Mouse (Mus musculus) erythroblast, embryonic 14.5 days (primary cell): Measurements from ENCODE around the gene Trh. TPM values are rescaled to one million over a fixed set of nuclear protein-coding genes. Genes with fewer than 3 reads are reported as not detected.

Source experiments
- H3K27me3 ChIP-seq: 2 replicates; pipeline ENCODE4 v1.6.1; 2012; ENCODE audit warnings: inconsistent platforms; ENCODE audit not compliant: control insufficient read depth
- H3K36me3 ChIP-seq: 2 replicates; pipeline ENCODE4 v1.6.1; 2012; ENCODE audit warnings: mild to moderate bottlenecking, inconsistent platforms; ENCODE audit not compliant: control insufficient read depth
- H3K4me1 ChIP-seq: 2 replicates; pipeline ENCODE4 v1.6.1; 2012; ENCODE audit warnings: inconsistent platforms; ENCODE audit not compliant: control insufficient read depth
- H3K4me3 ChIP-seq: replicated peaks from 2 replicates; pipeline ENCODE3; 2012; ENCODE audit warnings: moderate library complexity, mild to moderate bottlenecking, inconsistent platforms
- H3K9me3 ChIP-seq: 2 replicates; pipeline ENCODE4 v1.6.1; 2012; ENCODE audit warnings: low read length, inconsistent platforms, mixed read lengths; ENCODE audit not compliant: control insufficient read depth
- GATA1 ChIP-seq: IDR thresholded peaks from 2 replicates; pipeline ENCODE4 v1.6.1; 2012; ENCODE audit warnings: low read length, inconsistent platforms, mixed read lengths
- TAL1 ChIP-seq: IDR thresholded peaks from 3 replicates; pipeline ENCODE4 v1.6.1; 2012; ENCODE audit warnings: low read length, inconsistent platforms, mixed read lengths
- polyA plus RNA-seq: library from polyadenylated mRNA; stranded (reverse); fragments of >175 nt; gene quantifications from 2 replicates; pipeline ENCODE4 v1.2.3, GENCODE M21; 2012

Trh gene
- polyA plus RNA-seq, 1 experiment = not detected

DNA sequence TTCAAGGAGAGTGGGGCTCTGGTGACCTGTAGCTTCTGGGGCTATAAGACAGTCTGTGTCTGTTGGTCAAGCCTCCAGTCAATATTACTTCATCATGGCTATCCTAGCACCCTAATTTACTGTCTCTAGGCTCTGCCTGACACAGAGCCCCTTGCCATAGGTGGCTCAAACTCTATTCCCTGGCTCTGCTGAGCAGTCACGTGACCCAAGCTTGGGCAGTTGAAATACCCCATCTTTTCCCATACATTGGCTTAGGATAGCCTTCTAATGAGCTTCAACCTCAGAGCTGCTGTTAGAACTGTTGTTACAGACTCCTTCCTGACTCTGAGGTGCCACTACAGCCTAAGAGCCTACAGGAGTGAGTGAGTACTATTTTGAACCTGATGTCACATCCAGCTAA, 23.6 kb upstream of the Trh start:
- no peaks in the 10 kb centered on the region for H3K9me3 ChIP-seq
- no peaks in the 10 kb centered on the region for H3K27me3 ChIP-seq
- H3K36me3 ChIP-seq = no peaks in the 10 kb centered on the region
- H3K4me1 ChIP-seq = peaks cover 2% of the 10 kb centered on the region
- H3K4me3 ChIP-seq = no peak overlapping the region
- TF ChIP-seq TAL1 = no peak
- TF ChIP-seq GATA1 = no peak

DNA sequence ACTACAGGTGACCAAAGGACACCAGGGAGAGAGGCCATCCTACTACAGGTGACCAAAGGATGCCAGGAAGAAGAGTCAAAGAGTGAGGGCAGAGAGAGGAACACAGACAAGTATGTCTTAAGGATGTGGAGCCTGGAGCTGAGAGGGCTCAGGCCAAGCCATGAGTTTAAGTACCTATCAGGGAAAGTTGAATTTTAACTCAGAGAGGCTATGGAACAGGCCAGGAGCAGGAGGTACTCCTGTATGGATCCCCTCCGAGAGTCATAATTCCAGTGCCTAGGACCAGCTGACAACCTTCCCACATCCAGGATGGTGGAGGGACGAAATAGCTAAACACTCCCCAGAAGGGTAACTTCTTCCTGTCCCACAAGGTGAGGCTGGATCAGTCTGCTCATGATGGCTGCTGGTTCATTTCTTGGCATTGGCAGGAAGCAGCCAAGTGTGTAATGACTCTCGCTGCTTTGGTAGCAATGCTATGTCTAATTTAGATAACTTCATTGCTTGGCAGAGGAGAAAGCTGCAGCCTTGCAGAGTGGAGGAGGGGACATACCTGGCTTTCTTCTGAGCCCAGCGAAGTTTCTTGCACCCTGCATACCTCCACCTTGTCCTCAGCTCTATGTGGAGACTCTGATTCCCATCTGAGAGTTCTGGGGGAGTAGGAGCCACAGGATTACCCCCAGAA, 16.9 kb upstream of the Trh start:
- Histone ChIP-seq H3K36me3 (no peaks in the 10 kb centered on the region), H3K9me3 (no peaks in the 10 kb centered on the region), H3K27me3 (no peaks in the 10 kb centered on the region), H3K4me1 (peaks cover 4% of the 10 kb centered on the region), H3K4me3 (no peak overlapping the region)
- no peak for TF ChIP-seq TAL1
- TF ChIP-seq GATA1 = no peak

DNA sequence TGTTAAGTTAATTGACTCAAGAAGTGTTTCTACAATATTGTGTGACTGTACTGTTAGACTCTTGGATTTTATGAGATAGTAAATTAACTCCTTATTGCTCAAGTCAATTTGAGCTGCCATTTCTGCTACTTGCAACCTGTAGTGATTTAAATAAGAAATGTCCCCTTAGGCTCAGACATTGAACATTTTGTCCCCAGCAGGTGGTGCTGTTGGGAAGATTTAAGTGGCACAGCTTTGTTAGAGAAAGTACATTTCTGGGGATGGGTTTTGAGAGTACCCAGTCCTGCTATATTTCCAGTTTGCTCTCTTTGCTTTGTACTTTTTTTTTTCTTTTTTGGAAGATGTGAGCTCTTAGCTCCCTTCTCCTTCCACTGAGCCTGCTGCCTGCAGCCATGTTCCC, 10.9 kb upstream of the Trh start:
- Histone ChIP-seq H3K4me1 (peaks cover 4% of the 10 kb centered on the region), H3K4me3 (no peak overlapping the region), H3K27me3 (no peaks in the 10 kb centered on the region), H3K9me3 (peaks cover 6% of the 10 kb centered on the region), H3K36me3 (no peaks in the 10 kb centered on the region)
- TF ChIP-seq TAL1 (no peak), GATA1 (no peak)

DNA sequence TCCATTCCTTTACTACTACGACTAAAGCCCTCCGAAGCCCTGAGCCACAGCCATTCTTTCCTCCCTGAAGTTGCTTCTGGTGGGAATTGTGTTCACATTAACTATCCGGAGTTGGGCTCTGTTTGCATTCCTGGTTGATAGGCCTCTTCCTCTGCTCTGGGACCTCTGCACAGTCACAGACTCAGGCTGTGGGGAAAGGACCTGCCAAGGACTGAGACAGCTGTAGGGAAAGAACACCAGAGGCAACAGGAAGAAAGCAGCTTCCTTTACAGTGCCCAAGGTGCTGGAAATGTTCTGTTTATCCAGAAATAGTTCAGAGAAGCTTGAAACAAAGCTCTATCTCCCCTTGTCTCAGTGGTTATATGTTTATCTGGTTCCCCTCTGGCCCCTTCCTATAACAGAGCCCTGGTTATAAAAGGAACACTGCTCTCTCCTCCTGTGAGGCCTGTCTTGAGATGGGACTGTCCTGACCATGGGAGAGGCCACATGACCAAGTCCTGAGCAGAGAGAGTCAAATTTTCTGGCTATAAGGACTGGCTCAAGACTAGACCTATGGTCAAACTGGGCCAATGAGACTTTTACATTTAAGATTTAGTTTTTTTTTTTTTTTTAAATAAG, 8.9 kb upstream of the Trh start:
- no peaks in the 10 kb centered on the region; the same call in 1 of the 2 replicates for H3K27me3 ChIP-seq
- H3K4me3 ChIP-seq = no peak overlapping the region
- H3K9me3 ChIP-seq = peaks cover 6% of the 10 kb centered on the region
- no peaks in the 10 kb centered on the region for H3K4me1 ChIP-seq
- no peaks in the 10 kb centered on the region for H3K36me3 ChIP-seq
- TF ChIP-seq GATA1 (no peak), TAL1 (no peak)

DNA sequence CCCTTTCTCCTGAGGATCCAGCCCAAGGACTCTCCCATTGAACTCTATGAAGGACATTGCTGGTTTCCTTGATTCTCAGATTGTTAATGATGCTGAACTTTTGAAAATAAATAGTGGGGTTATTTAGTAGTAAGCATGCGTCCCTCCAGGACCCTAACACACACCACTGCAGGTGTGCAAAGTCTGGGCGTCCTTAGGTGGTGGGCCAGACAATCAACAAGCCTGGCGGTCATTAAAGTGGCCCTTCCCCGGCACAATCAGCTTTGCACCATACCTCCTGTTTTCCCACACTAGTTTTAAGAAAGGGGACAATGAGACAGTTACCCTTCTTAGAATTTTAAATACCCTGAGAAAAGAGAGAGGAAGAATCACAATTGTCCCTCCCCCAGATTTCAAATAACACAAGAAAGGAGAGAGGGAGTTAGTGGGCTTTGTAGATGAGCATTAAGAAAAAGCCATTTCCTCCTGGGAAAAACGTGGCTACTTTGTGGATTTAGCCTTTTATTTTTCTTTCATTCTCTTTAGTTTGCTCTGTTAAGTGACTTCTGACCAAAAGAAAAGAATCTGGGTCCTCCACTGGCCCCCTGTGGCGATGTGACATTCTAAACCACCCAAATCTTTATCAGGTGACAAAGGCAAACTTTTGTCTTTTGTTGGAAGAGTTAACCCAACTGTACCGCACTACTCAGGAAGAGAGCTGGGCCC, 2.9 kb upstream of the Trh start:
- no peaks in the 10 kb centered on the region for H3K36me3 ChIP-seq
- peaks cover 51% of the 10 kb centered on the region for H3K27me3 ChIP-seq
- TF ChIP-seq GATA1 = no peak
- TF ChIP-seq TAL1 = no peak

DNA sequence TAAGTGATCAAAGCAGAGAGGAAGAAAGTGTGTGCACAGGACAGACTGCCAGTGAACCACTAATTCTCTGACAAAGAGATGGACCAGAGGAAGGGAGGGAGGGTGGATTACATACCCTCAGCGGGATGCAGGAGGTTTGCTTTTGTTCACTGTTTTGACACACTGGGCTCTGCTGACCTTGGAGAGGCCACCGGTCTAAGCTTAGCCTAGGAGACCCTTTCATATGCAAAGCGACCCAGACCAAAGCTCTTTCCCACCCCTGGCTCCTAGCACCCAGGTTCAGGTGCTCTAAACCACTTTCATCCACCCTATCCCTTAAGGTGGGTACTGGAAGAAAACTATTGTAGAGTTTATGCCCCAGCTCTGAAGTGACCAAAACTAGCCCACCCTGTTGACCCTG, 1.9 kb upstream of the Trh start:
- no peaks in the 10 kb centered on the region for H3K9me3 ChIP-seq
- TF ChIP-seq TAL1 (no peak), GATA1 (no peak)
- peaks cover 4% of the 10 kb centered on the region for H3K4me1 ChIP-seq
- no peak overlapping the region for H3K4me3 ChIP-seq
- peaks cover 51% of the 10 kb centered on the region for H3K27me3 ChIP-seq
- H3K36me3 ChIP-seq = no peaks in the 10 kb centered on the region

More for the DNA sequence above, 2.9 kb upstream of the Trh start:
- Histone ChIP-seq H3K9me3 (no peaks in the 10 kb centered on the region), H3K4me1 (no peaks in the 10 kb centered on the region), H3K4me3 (no peak overlapping the region)

DNA sequence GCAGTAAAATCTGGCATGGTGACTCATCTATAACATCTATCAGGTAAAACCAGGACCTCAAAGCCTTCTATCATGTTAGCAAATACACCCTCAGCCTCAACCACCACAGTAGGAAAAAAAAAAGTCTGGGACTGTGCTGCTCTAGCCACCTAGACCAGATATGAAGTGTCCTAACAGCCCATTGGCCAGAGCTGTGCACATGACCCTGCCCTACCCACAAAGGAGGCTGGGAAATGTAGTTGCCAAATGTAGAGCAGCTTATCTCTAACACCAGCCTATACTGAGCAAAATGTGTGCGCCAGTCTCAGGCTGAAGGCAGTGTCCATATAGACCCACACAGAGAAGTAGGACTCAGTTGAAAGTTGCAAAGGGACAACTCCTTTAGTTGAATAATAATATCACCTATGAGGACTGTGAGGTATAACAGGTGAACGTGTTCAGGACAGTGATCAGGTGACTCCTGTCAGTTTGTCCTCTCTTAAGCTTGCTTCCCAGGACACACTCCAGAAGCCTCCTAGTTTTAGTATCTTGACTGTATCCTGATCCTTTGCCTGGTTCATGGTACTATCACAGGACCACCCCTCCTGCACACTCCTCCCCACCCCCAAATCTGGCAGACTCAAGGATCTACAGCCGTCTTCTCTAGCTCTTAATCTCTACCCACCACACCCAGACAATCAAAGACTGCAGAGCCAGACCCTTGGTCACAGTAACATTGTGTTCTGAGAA, 3.1 kb downstream of the Trh start:
- TF ChIP-seq GATA1 (0 out of 2 replicates have a peak, but pooled peaks have one; percentile 17), TAL1 (peak; percentile 54; the same call in 2 of the 3 replicates)
- Histone ChIP-seq H3K4me3 (no peak overlapping the region), H3K9me3 (no peaks in the 10 kb centered on the region), H3K36me3 (no peaks in the 10 kb centered on the region), H3K27me3 (peaks cover 38% of the 10 kb centered on the region), H3K4me1 (peaks cover 10% of the 10 kb centered on the region)

DNA sequence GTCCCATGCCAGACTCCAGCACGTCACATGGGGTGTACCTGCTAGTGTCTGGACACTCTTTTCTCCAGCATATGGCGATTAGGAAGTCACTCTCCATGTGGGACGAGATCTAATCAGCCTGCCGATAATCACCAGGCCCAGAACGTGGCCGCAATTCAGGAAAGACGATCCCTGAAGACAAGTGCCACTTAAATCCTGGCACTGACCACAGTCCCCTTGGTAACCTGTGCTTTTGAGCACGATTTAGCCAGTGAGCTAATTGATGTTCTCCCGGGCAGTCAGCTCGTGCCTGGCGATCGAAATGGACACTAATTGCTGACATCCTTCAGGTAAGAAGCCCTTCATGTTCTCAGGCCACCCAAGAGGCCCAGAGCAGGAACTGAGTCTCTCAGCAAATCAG, 9.4 kb downstream of the Trh start:
- Histone ChIP-seq H3K9me3 (no peaks in the 10 kb centered on the region), H3K27me3 (no peaks in the 10 kb centered on the region; the same call in 1 of the 2 replicates), H3K4me3 (no peak overlapping the region), H3K4me1 (no peaks in the 10 kb centered on the region), H3K36me3 (no peaks in the 10 kb centered on the region)
- TF ChIP-seq GATA1 = no peak
- no peak for TF ChIP-seq TAL1

DNA sequence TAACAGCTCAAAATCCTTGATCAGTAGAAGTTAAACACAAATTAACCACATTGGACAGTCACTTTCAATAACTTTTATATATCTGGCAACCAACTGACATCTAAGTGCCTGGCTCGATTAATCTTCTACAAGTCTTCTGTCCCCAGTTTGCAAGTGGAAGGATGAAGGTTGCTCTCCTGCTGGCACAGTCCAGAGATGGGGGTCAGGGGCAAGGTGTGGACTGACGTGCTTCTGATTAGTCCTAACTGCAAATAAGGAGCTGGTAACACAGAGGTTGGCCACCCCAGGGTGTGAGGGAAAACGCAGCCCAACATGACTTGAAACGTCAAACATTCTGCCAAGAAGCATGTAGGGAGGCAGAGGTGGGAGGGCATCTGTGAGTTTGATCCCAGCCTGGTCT, 12.7 kb downstream of the Trh start:
- no peaks in the 10 kb centered on the region for H3K27me3 ChIP-seq

More for the DNA sequence above, 12.7 kb downstream of the Trh start:
- H3K36me3 ChIP-seq = no peaks in the 10 kb centered on the region
- H3K4me3 ChIP-seq = no peak overlapping the region
- TF ChIP-seq GATA1 = no peak
- TF ChIP-seq TAL1 = no peak
- no peaks in the 10 kb centered on the region for H3K4me1 ChIP-seq
- H3K9me3 ChIP-seq = no peaks in the 10 kb centered on the region
